Mouse (Mus musculus): Measurements from ENCODE around the gene Alox8.

DNA sequence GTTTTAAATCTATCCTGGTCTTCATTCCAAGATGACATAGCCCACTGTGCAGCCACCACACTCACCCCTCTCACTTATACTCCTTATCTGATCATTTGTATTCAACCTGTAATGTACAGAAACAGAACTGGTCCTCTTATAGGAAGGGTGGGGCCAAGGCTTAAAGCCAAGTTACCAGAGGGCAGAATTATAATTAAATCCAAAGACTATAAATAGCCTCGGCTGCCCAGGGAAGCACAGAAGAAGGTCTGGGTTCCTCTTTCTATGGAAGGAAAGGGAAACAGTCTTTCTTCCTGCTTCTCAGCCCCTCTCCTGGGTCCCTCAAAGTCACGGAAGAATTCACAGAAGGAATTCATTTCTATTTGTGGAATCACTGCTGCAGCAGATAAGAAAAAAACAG, 48.0 kb upstream of the Alox8 start:
- no peak for TF ChIP-seq CTCF (IDR thresholded peaks at IDR 0.05; ENCODE audit: insufficient read depth, low read length)
- no peak for TF ChIP-seq POLR2A (IDR thresholded peaks at IDR 0.05; ENCODE audit: borderline replicate concordance, extremely low read depth, low read depth, low read length)

Data from lung, adult 2 months (tissue).